Mouse (Mus musculus) MEL (cell line): Measurements from ENCODE around the gene Lrpap1. TPM values are rescaled to one million over a fixed set of nuclear protein-coding genes. Genes with fewer than 3 reads are reported as not detected.

Experiments used
- DNase-seq: peaks from one replicate; pipeline ENCODE4 v3.0.0; 2011; ENCODE audit warnings: low read depth, low spot score
- H3K27ac ChIP-seq: 2 replicates; pipeline ENCODE4 v1.5.1; 2012; ENCODE audit warnings: low read depth, mild to moderate bottlenecking, control low read depth, low read length, moderate library complexity; ENCODE audit not compliant: control insufficient read depth
- H3K27me3 ChIP-seq, 2 experiments: fragments of 150-350 bp in 1 of 2; sonication (generic) in 1 of 2; 2 replicates each; pipeline ENCODE4 v1.6.1; 2012; ENCODE audit warnings: low read length in 2 of 2, mild to moderate bottlenecking in 2 of 2, improper control_type of control experiment in 1 of 2, moderate library complexity in 1 of 2; ENCODE audit not compliant: insufficient read depth in 2 of 2, control insufficient read depth in 1 of 2
- H3K36me3 ChIP-seq, 2 experiments: 2 replicates each; pipeline ENCODE4 v1.6.1; 2012 to 2014; ENCODE audit warnings: low read length in 2 of 2, improper control_type of control experiment in 1 of 2, inconsistent platforms in 1 of 2, mild to moderate bottlenecking in 1 of 2; ENCODE audit not compliant: insufficient read depth in 2 of 2, control insufficient read depth in 1 of 2
- H3K4me1 ChIP-seq, 2 experiments: fragments of 150-350 bp in 1 of 2; sonication (generic) in 1 of 2; 2 replicates each; pipeline ENCODE4 v1.6.1; 2012; ENCODE audit warnings: low read length in 2 of 2, improper control_type of control experiment in 1 of 2, mild to moderate bottlenecking in 1 of 2; ENCODE audit not compliant: insufficient read depth in 2 of 2, control insufficient read depth in 1 of 2
- H3K4me3 ChIP-seq, 2 experiments: fragments of 150-350 bp in 1 of 2; sonication (generic) in 1 of 2; 2 replicates each; pipeline ENCODE4 v1.5.1; 2012; ENCODE audit warnings: low read depth in 2 of 2, low read length in 2 of 2, mild to moderate bottlenecking in 2 of 2, moderate library complexity in 2 of 2, control low read depth in 1 of 2, improper control_type of control experiment in 1 of 2; ENCODE audit not compliant: control insufficient read depth in 1 of 2, insufficient read depth in 1 of 2
- H3K79me2 ChIP-seq: 2 replicates; pipeline ENCODE4 v1.6.1; 2012; ENCODE audit warnings: mild to moderate bottlenecking, low read length, moderate library complexity; ENCODE audit not compliant: control insufficient read depth, poor library complexity, insufficient read depth
- H3K9ac ChIP-seq: 2 replicates; pipeline ENCODE4 v1.6.1; 2012; ENCODE audit warnings: low read depth, mild to moderate bottlenecking, control low read depth, low read length, moderate library complexity; ENCODE audit not compliant: control insufficient read depth, poor library complexity, severe bottlenecking
- H3K9me3 ChIP-seq: fragments of 150-350 bp; sonication (generic); replicated peaks from 2 replicates; pipeline ENCODE4 v1.6.1; 2012; ENCODE audit warnings: mild to moderate bottlenecking, low read length, improper control_type of control experiment, moderate library complexity; ENCODE audit not compliant: insufficient read depth
- BHLHE40 ChIP-seq: IDR thresholded peaks from 2 replicates; pipeline ENCODE4 v1.6.1; 2012; ENCODE audit warnings: low read depth, mild to moderate bottlenecking, inconsistent platforms, low read length, improper control_type of control experiment, borderline replicate concordance
- CHD1 ChIP-seq: IDR thresholded peaks from 2 replicates; pipeline ENCODE4 v1.6.1; 2012; ENCODE audit warnings: low read depth, mild to moderate bottlenecking, inconsistent platforms, low read length, improper control_type of control experiment
- CHD2 ChIP-seq: IDR thresholded peaks from 2 replicates; pipeline ENCODE4 v1.6.1; 2011; ENCODE audit warnings: low read length, improper control_type of control experiment
- CTCF ChIP-seq, 3 experiments: IDR thresholded peaks in 2 of 3; conservative IDR thresholded peaks in 1 of 3; 2 replicates each; pipeline ENCODE4 v1.5.1; 2011 to 2012; ENCODE audit warnings: low read length in 3 of 3, low read depth in 2 of 3, mild to moderate bottlenecking in 2 of 3, improper control_type of control experiment in 1 of 3, inconsistent platforms in 1 of 3, mixed read lengths in 1 of 3, moderate library complexity in 1 of 3; ENCODE audit not compliant: control insufficient read depth in 1 of 3, insufficient read depth in 1 of 3, poor library complexity in 1 of 3, severe bottlenecking in 1 of 3
- E2F4 ChIP-seq: IDR thresholded peaks from 2 replicates; pipeline ENCODE4 v1.6.1; 2011; ENCODE audit warnings: low read depth, low read length, improper control_type of control experiment, borderline replicate concordance
- ELF1 ChIP-seq: IDR thresholded peaks from 2 replicates; pipeline ENCODE4 v1.6.1; 2014; ENCODE audit warnings: low read depth, mild to moderate bottlenecking, inconsistent platforms, low read length, improper control_type of control experiment, moderate library complexity
- EP300 ChIP-seq, 2 experiments: IDR thresholded peaks; 2 replicates each; pipeline ENCODE4 v1.6.1; 2011; ENCODE audit warnings: improper control_type of control experiment in 2 of 2, low read length in 2 of 2, low read depth in 1 of 2, mild to moderate bottlenecking in 1 of 2
- ETS1 ChIP-seq: IDR thresholded peaks from 2 replicates; pipeline ENCODE4 v1.6.1; 2012; ENCODE audit warnings: low read depth, mild to moderate bottlenecking, inconsistent platforms, low read length, improper control_type of control experiment, moderate library complexity
- GABPA ChIP-seq: IDR thresholded peaks from 2 replicates; pipeline ENCODE4 v1.6.1; 2012; ENCODE audit warnings: low read depth, mild to moderate bottlenecking, inconsistent platforms, low read length, improper control_type of control experiment, moderate library complexity
- GATA1 ChIP-seq: IDR thresholded peaks from 2 replicates; pipeline ENCODE4 v1.6.1; 2011; ENCODE audit warnings: low read depth, low read length, improper control_type of control experiment
- HCFC1 ChIP-seq: IDR thresholded peaks from 2 replicates; pipeline ENCODE4 v1.6.1; 2012; ENCODE audit warnings: low read depth, mild to moderate bottlenecking, inconsistent platforms, low read length, improper control_type of control experiment, moderate library complexity
- JUND ChIP-seq: IDR thresholded peaks from 2 replicates; pipeline ENCODE4 v1.6.1; 2011; ENCODE audit warnings: low read depth, mild to moderate bottlenecking, improper control_type of control experiment, low read length
- KAT2A ChIP-seq: conservative IDR thresholded peaks from 2 replicates; pipeline ENCODE4 v1.6.1; 2012; ENCODE audit warnings: low read depth, low read length, improper control_type of control experiment, inconsistent platforms
- MAZ ChIP-seq: IDR thresholded peaks from 2 replicates; pipeline ENCODE4 v1.6.1; 2012; ENCODE audit warnings: low read depth, mild to moderate bottlenecking, inconsistent platforms, low read length, improper control_type of control experiment
- MEF2A ChIP-seq: IDR thresholded peaks from 2 replicates; pipeline ENCODE4 v1.6.1; 2014; ENCODE audit warnings: low read depth, mild to moderate bottlenecking, inconsistent platforms, low read length, improper control_type of control experiment; ENCODE audit not compliant: poor library complexity, insufficient replicate concordance, severe bottlenecking; ENCODE audit errors: extremely low read depth
- MXI1 ChIP-seq: IDR thresholded peaks from 2 replicates; pipeline ENCODE4 v1.6.1; 2011; ENCODE audit warnings: mild to moderate bottlenecking, low read depth, low read length, improper control_type of control experiment
- NELFE ChIP-seq: IDR thresholded peaks from 2 replicates; pipeline ENCODE4 v1.6.1; 2011; ENCODE audit warnings: low read depth, low read length, improper control_type of control experiment
- POLR2A ChIP-seq, 2 experiments: IDR thresholded peaks; 2 replicates each; pipeline ENCODE4 v1.6.1; 2011 to 2012; ENCODE audit warnings: low read length in 2 of 2, mild to moderate bottlenecking in 2 of 2, control low read depth in 1 of 2, improper control_type of control experiment in 1 of 2, low read depth in 1 of 2, moderate library complexity in 1 of 2; ENCODE audit not compliant: control insufficient read depth in 1 of 2, insufficient read depth in 1 of 2, poor library complexity in 1 of 2
- POLR2AphosphoS2 ChIP-seq: IDR thresholded peaks from 2 replicates; pipeline ENCODE4 v1.6.1; 2011; ENCODE audit warnings: low read length, improper control_type of control experiment
- POLR2AphosphoS5 ChIP-seq: IDR thresholded peaks from 2 replicates; pipeline ENCODE4 v1.6.1; 2012; ENCODE audit warnings: low read depth, borderline replicate concordance, mild to moderate bottlenecking, inconsistent platforms, low read length, moderate library complexity, mixed read lengths
- RCOR1 ChIP-seq: IDR thresholded peaks from 2 replicates; pipeline ENCODE4 v1.6.1; 2012; ENCODE audit warnings: low read depth, mild to moderate bottlenecking, inconsistent platforms, low read length, improper control_type of control experiment
- SIN3A ChIP-seq: IDR thresholded peaks from 2 replicates; pipeline ENCODE4 v1.6.1; 2012; ENCODE audit warnings: low read length, improper control_type of control experiment, inconsistent platforms
- SMC3 ChIP-seq: IDR thresholded peaks from 2 replicates; pipeline ENCODE4 v1.6.1; 2011; ENCODE audit warnings: low read depth, low read length, improper control_type of control experiment
- TBP ChIP-seq: IDR thresholded peaks from 2 replicates; pipeline ENCODE4 v1.8.0; 2011; ENCODE audit warnings: low read depth, low read length, improper control_type of control experiment
- TCF12 ChIP-seq: IDR thresholded peaks from 2 replicates; pipeline ENCODE4 v1.6.1; 2014; ENCODE audit warnings: low read depth, mild to moderate bottlenecking, inconsistent platforms, low read length, improper control_type of control experiment, moderate library complexity
- USF1 ChIP-seq: IDR thresholded peaks from 2 replicates; pipeline ENCODE4 v1.6.1; 2014; ENCODE audit warnings: low read depth, mild to moderate bottlenecking, inconsistent platforms, low read length, improper control_type of control experiment, moderate library complexity
- USF2 ChIP-seq, 2 experiments: IDR thresholded peaks; 2 replicates each; pipeline ENCODE4 v1.6.1; 2011 to 2012; ENCODE audit warnings: improper control_type of control experiment in 2 of 2, low read length in 2 of 2, borderline replicate concordance in 1 of 2, inconsistent platforms in 1 of 2, low read depth in 1 of 2, mild to moderate bottlenecking in 1 of 2; ENCODE audit not compliant: insufficient read depth in 1 of 2
- ZMIZ1 ChIP-seq: IDR thresholded peaks from 2 replicates; pipeline ENCODE4 v1.6.1; 2012; ENCODE audit warnings: low read depth, mild to moderate bottlenecking, inconsistent platforms, low read length, improper control_type of control experiment, moderate library complexity
- ZNF384 ChIP-seq: IDR thresholded peaks from 2 replicates; pipeline ENCODE4 v1.6.1; 2012; ENCODE audit warnings: low read depth, mild to moderate bottlenecking, inconsistent platforms, low read length, improper control_type of control experiment
- polyA plus RNA-seq, 2 experiments: library from polyadenylated mRNA; stranded (reverse) in 1 of 2; unstranded in 1 of 2; fragments of >175 nt in 1 of 2; fragments of >200 nt in 1 of 2; gene quantifications; 2 replicates each; pipeline versions ENCODE4 v1.2.1 to v1.2.4; 2012; ENCODE audit warnings: low replicate concordance in 2 of 2, low read depth in 1 of 2; ENCODE audit not compliant: insufficient read length in 2 of 2, insufficient read depth in 1 of 2, missing spikeins in 1 of 2
- total RNA-seq: library from RNA; depleted of rRNA; stranded (reverse); fragments of 300-350 nt; gene quantifications from 2 replicates; pipeline ENCODE4 v1.2.3, GENCODE M21; 2012; rRNA removed

Gene Lrpap1
- total RNA-seq (41.6 and 45.0 TPM in 2 replicates), polyA plus RNA-seq (10 to 100 TPM in 1 of 2 experiments, not detected in 1; 74.7 TPM)

DNA sequence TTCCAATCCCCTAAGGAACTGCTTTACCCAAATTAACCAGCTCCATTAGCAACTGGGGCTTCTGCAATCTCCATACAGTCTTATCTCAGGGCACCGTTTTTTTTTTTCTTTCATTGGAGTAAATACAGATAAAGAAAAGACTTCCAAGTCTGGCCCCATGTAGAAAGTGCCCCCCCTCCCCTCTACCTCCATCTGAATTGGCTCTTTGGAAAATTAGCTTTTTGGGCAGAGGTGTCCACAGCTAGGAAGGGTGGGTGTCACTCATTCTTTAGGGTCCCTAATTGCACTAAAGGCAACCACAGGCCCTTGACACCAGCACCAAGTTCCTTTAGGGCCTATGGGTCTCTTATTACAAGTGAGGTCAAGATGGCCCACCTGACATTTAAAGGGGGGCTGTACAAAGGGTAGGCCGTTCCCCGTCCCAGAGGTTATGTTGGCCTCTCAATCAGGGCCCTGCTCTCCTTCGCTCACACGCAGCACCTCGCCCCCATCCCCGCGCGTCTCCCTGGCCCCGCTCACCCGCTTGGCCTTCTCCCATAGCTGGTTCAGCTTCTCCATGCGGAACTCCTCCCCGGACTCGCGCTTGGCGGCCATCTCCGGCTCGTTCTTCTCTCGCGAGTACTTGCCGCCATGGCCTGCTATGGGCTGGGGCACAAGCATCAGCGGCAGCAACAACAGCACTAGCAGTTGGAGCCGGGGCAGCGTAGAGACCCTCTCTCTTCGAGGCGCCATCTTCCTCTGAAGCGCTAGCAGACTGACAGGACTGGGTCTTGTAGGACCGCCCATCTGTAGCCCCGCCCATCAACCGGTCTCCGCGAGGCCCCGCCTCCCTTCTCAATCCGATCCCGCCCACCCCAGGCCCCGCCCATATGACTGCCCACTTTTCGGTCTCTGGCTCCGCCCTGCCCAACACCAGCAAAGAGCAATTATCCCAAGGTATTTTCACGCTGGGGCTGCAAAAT is at the start of gene Lrpap1:
Gene Lrpap1, minus strand, starts transcription at position 807 of the 962 bp plus-strand sequence.
- H3K36me3 ChIP-seq, result peaks cover 0 to 5% of the 10 kb centered on the region in 2 experiments; a peak in 3 of 4 replicates
- peak; percentile 93 for DNase-seq
- TF ChIP-seq CHD2, result peak; percentile 80
- TF ChIP-seq GABPA, result no peak
- TF ChIP-seq POLR2A (IDR thresholded peaks at IDR 0.05; ENCODE audit: control insufficient read depth in 1 of 2, insufficient read depth in 1 of 2, low read depth in 1 of 2, low read length in 2 of 2, poor library complexity in 1 of 2), result peak; percentile 92 to 95
- TF ChIP-seq ZNF384, result peak; percentile 98
- TF ChIP-seq USF1, result peak; percentile 51
- TF ChIP-seq TCF12, result peak; percentile 47; the same call in 1 of the 2 replicates
- no peak for TF ChIP-seq POLR2AphosphoS5
- peak; percentile 82 for TF ChIP-seq TBP
- TF ChIP-seq ELF1, result peak; percentile 47
- TF ChIP-seq EP300 (IDR thresholded peaks at IDR 0.05; ENCODE audit: low read depth in 1 of 2, low read length in 2 of 2), result peak in 1 of 2 experiments; percentile 39; a peak in 2 of 4 replicates
- TF ChIP-seq MAZ, result 0 out of 2 replicates have a peak, but pooled peaks have one; percentile 8
- 0 out of 2 replicates have a peak, but pooled peaks have one; percentile 20 for TF ChIP-seq ETS1
- no peak for TF ChIP-seq BHLHE40
- no peak for TF ChIP-seq JUND
- TF ChIP-seq MXI1, result peak; percentile 79
- TF ChIP-seq MEF2A, result peak; percentile 57; the same call in 1 of the 2 replicates
- peak; percentile 59 for TF ChIP-seq SIN3A
- TF ChIP-seq NELFE, result peak; percentile 89
- no peak for TF ChIP-seq E2F4
- no peak for TF ChIP-seq USF2 (IDR thresholded peaks at IDR 0.05; ENCODE audit: borderline replicate concordance in 1 of 2, insufficient read depth in 1 of 2, low read depth in 1 of 2, low read length in 2 of 2)
- no peak for TF ChIP-seq CTCF (IDR thresholded peaks at IDR 0.05 in 2 of 3, conservative IDR thresholded peaks at IDR 0.05 in 1 of 3; ENCODE audit: control insufficient read depth in 1 of 3, insufficient read depth in 1 of 3, low read depth in 2 of 3, low read length in 3 of 3, poor library complexity in 1 of 3, severe bottlenecking in 1 of 3)
- peak; percentile 58 for TF ChIP-seq HCFC1
- TF ChIP-seq SMC3, result no peak
- TF ChIP-seq KAT2A, result no peak; the same call in 1 of the 2 replicates
- TF ChIP-seq GATA1, result peak; percentile 88
- no peak for TF ChIP-seq CHD1
- TF ChIP-seq RCOR1, result peak; percentile 67; the same call in 1 of the 2 replicates
- peak; percentile 92 for TF ChIP-seq ZMIZ1
- TF ChIP-seq POLR2AphosphoS2, result peak; percentile 89
- TF ChIP-seq, all 39 proteins: peak for 19
- Histone ChIP-seq H3K4me3 (peak within 1 kb of the TSS; percentile 92 to 99), H3K79me2 (peaks cover 12% of the 10 kb centered on the region), H3K9ac (peak within 1 kb of the TSS; percentile 81), H3K4me1 (peaks cover 5 to 7% of the 10 kb centered on the region in 2 experiments), H3K27ac (0 out of 2 replicates have a peak within 1 kb of the TSS, but pooled peaks have one; percentile 8), H3K9me3 (no peaks in the 10 kb centered on the region), H3K27me3 (peaks cover 0 to 4% of the 10 kb centered on the region in 2 experiments; a peak in 2 of 4 replicates)
